Mouse (Mus musculus) heart, embryonic 12.5 days (tissue): ENCODE data around the gene Kcnab3. TPM values are rescaled to one million over a fixed set of nuclear protein-coding genes. Genes with fewer than 3 reads are reported as not detected.
A peak's percentile ranks its signal among the peaks of the same experiment; 100 is the strongest.
"Not testable (repeated sequence)": the region's sequence is repeated elsewhere in the genome, so short reads cannot be mapped to it uniquely, and the experiment has no call there.

Source experiments
- ATAC-seq: fragments of 200-750 bp; cut with Nextera tagmentation; 2 replicates; pipeline ENCODE4 v1.8.0; 2017; ENCODE audit warnings: moderate TSS enrichment, moderate library complexity; ENCODE audit not compliant: insufficient number of reproducible peaks, low FRiP score
- H3K27ac ChIP-seq: fragments of 300-500 bp; sonication (generic); 2 replicates; pipeline ENCODE4 v1.5.1; 2016; ENCODE audit warnings: mild to moderate bottlenecking, moderate library complexity; ENCODE audit not compliant: poor library complexity, severe bottlenecking
- H3K27me3 ChIP-seq: fragments of 300-500 bp; sonication (generic); replicated peaks from 2 replicates; pipeline ENCODE4 v1.6.1; 2016; ENCODE audit warnings: mild to moderate bottlenecking, moderate library complexity
- H3K36me3 ChIP-seq: fragments of 300-500 bp; sonication (generic); 2 replicates; pipeline ENCODE4 v1.6.1; 2016; ENCODE audit warnings: mild to moderate bottlenecking, moderate library complexity
- H3K4me1 ChIP-seq: fragments of 300-500 bp; sonication (generic); replicated peaks from 2 replicates; pipeline ENCODE4 v1.6.1; 2016; ENCODE audit warnings: mild to moderate bottlenecking
- H3K4me2 ChIP-seq: fragments of 300-500 bp; sonication (generic); 2 replicates; pipeline ENCODE4 v1.6.1; 2016; ENCODE audit warnings: mild to moderate bottlenecking, moderate library complexity
- H3K4me3 ChIP-seq: fragments of 300-500 bp; sonication (generic); 2 replicates; pipeline ENCODE4 v1.5.1; 2016; ENCODE audit warnings: mild to moderate bottlenecking
- H3K9ac ChIP-seq: fragments of 300-500 bp; sonication (generic); 2 replicates; pipeline ENCODE4 v1.6.1; 2016; ENCODE audit warnings: mild to moderate bottlenecking, moderate library complexity
- H3K9me3 ChIP-seq: fragments of 300-500 bp; sonication (generic); replicated peaks from 2 replicates; pipeline ENCODE4 v1.6.1; 2016; ENCODE audit warnings: mild to moderate bottlenecking, moderate library complexity
- WGBS: fragments of 180-500 bp; shearing (Covaris S2); methylation state at CpG from one replicate; pipeline ENCODE4 v1.1.7; 2016; 5-methylcytosine and 5-hydroxymethylcytosine counted together
- polyA plus RNA-seq: library from polyadenylated mRNA; unstranded; fragments of >200 nt; fragmentation: Nextera tagmentation; extraction: Ambion mirVana; gene quantifications from 2 replicates; pipeline ENCODE4 v1.2.1, GENCODE M21; 2016

The Kcnab3 gene
- polyA plus RNA-seq, 1 experiment from 2014 or later = 0.87 TPM

GRCm38 (mm10) chr11:69318000-69318399, 8.1 kb upstream of the Kcnab3 start:
- WGBS = 87% methylated on average over 3 of the region's 3 CpGs
- not testable (repeated sequence) for H3K4me3 ChIP-seq, ATAC-seq, H3K9ac ChIP-seq, H3K4me2 ChIP-seq, H3K27me3 ChIP-seq, H3K27ac ChIP-seq, H3K9me3 ChIP-seq
- Histone ChIP-seq H3K4me1 (peaks cover 14% of the 10 kb centered on the region), H3K36me3 (peaks cover 52% of the 10 kb centered on the region)

GRCm38 (mm10) chr11:69321580-69321979, 4.5 kb upstream of the Kcnab3 start:
- no peak overlapping the region for H3K9ac ChIP-seq

GRCm38 (mm10) chr11:69322010-69322409, 4.0 kb upstream of the Kcnab3 start:
- peaks cover 5% of the 10 kb centered on the region for H3K27me3 ChIP-seq
- no peak for ATAC-seq
- H3K9ac ChIP-seq = peak overlapping the region; percentile 81; the same call in 1 of the 2 replicates
- peaks cover 35% of the 10 kb centered on the region for H3K36me3 ChIP-seq
- WGBS = 83% methylated on average over 6 of the region's 6 CpGs
- no peaks in the 10 kb centered on the region for H3K9me3 ChIP-seq
- no peak overlapping the region for H3K27ac ChIP-seq
- peak overlapping the region; percentile 87 for H3K4me2 ChIP-seq
- peaks cover 40% of the 10 kb centered on the region for H3K4me1 ChIP-seq
- H3K4me3 ChIP-seq = 0 out of 2 replicates have a peak overlapping the region, but pooled peaks have one; percentile 61

More at GRCm38 (mm10) chr11:69321580-69321979, 4.5 kb upstream of the Kcnab3 start:
- H3K4me3 ChIP-seq = no peak overlapping the region
- H3K4me1 ChIP-seq = peaks cover 36% of the 10 kb centered on the region
- H3K36me3 ChIP-seq = peaks cover 35% of the 10 kb centered on the region
- no peaks in the 10 kb centered on the region for H3K9me3 ChIP-seq
- WGBS = 92% methylated on average over 6 of the region's 6 CpGs
- ATAC-seq = no peak
- H3K4me2 ChIP-seq = no peak overlapping the region
- H3K27me3 ChIP-seq = peaks cover under 1% of the 10 kb centered on the region; the same call in 1 of the 2 replicates
- H3K27ac ChIP-seq = no peak overlapping the region

- peak overlapping the region; percentile 61 for H3K4me3 ChIP-seq
- WGBS = 24% methylated on average over 18 of the region's 18 CpGs
- peaks cover 43% of the 10 kb centered on the region for H3K4me1 ChIP-seq
- H3K9me3 ChIP-seq = no peaks in the 10 kb centered on the region
- no peak for ATAC-seq
- peaks cover 29% of the 10 kb centered on the region for H3K36me3 ChIP-seq
- peaks cover 13% of the 10 kb centered on the region for H3K27me3 ChIP-seq
- peak overlapping the region; percentile 83 for H3K27ac ChIP-seq
- peak overlapping the region; percentile 87 for H3K4me2 ChIP-seq
- peak overlapping the region; percentile 81 for H3K9ac ChIP-seq
Observed at GRCm38 (mm10) chr11:69322693-69323471, 3.2 kb upstream of the Kcnab3 start.

- Histone ChIP-seq H3K4me2 (peak within 1 kb of the TSS; percentile 87), H3K27ac (peak within 1 kb of the TSS; percentile 83), H3K27me3 (peaks cover 19% of the 10 kb centered on the region), H3K4me1 (peaks cover 43% of the 10 kb centered on the region), H3K4me3 (peak within 1 kb of the TSS; percentile 61), H3K9ac (peak within 1 kb of the TSS; percentile 83), H3K9me3 (no peaks in the 10 kb centered on the region), H3K36me3 (peaks cover 21% of the 10 kb centered on the region)
- under 1% methylated on average over 30 of the region's 30 CpGs for WGBS
- peak; percentile 95 for ATAC-seq
Observed at GRCm38 (mm10) chr11:69323667-69324111, 2.4 kb upstream of the Kcnab3 start, which contains the start of the genes Cntrob and Trappc1. TSS of gene Cntrob (minus strand) at chr11:69323775. TSS of gene Trappc1 (plus strand) at chr11:69323980.

GRCm38 (mm10) chr11:69324749-69325148, 1.3 kb upstream of the Kcnab3 start:
- Histone ChIP-seq H3K9me3 (no peaks in the 10 kb centered on the region), H3K4me3 (peak overlapping the region; percentile 61), H3K36me3 (peaks cover 10% of the 10 kb centered on the region), H3K4me2 (peak overlapping the region; percentile 87), H3K4me1 (peaks cover 43% of the 10 kb centered on the region), H3K9ac (peak overlapping the region; percentile 83; the same call in 1 of the 2 replicates), H3K27ac (no peak overlapping the region), H3K27me3 (peaks cover 29% of the 10 kb centered on the region)
- WGBS = 74% methylated on average over 6 of the region's 6 CpGs
- ATAC-seq = no peak

- no peak for ATAC-seq
- Histone ChIP-seq H3K9ac (peak overlapping the region; percentile 64), H3K9me3 (no peaks in the 10 kb centered on the region), H3K4me1 (peaks cover 50% of the 10 kb centered on the region), H3K4me2 (peak overlapping the region; percentile 92), H3K27me3 (peaks cover 37% of the 10 kb centered on the region), H3K36me3 (no peaks in the 10 kb centered on the region), H3K27ac (no peak overlapping the region), H3K4me3 (peak overlapping the region; percentile 56)
- 1% methylated on average over 45 of the region's 45 CpGs for WGBS
Observed at GRCm38 (mm10) chr11:69326408-69327156, 524 bp downstream of the Kcnab3 start.

GRCm38 (mm10) chr11:69327157-69327442, 1.0 kb downstream of the Kcnab3 start:
- ATAC-seq = no peak
- H3K4me1 ChIP-seq = peaks cover 47% of the 10 kb centered on the region

GRCm38 (mm10) chr11:69327648-69328047, 1.6 kb downstream of the Kcnab3 start:
- 37% methylated on average over 6 of the region's 6 CpGs for WGBS

More at GRCm38 (mm10) chr11:69327157-69327442, 1.0 kb downstream of the Kcnab3 start:
- peak overlapping the region; percentile 92 for H3K4me2 ChIP-seq
- no peak overlapping the region for H3K9ac ChIP-seq
- no peaks in the 10 kb centered on the region for H3K9me3 ChIP-seq
- peaks cover 37% of the 10 kb centered on the region for H3K27me3 ChIP-seq
- no peak overlapping the region for H3K27ac ChIP-seq
- WGBS = 12% methylated on average over 9 of the region's 9 CpGs
- peak overlapping the region; percentile 56 for H3K4me3 ChIP-seq
- H3K36me3 ChIP-seq = no peaks in the 10 kb centered on the region

GRCm38 (mm10) chr11:69328517-69328916, 2.5 kb downstream of the Kcnab3 start:
- whole genome bisulfite sequencing = 84% methylated on average over 6 of the region's 6 CpGs
- Histone ChIP-seq H3K27ac (no peak overlapping the region), H3K4me1 (peaks cover 43% of the 10 kb centered on the region), H3K27me3 (peaks cover 37% of the 10 kb centered on the region), H3K9me3 (no peaks in the 10 kb centered on the region), H3K36me3 (no peaks in the 10 kb centered on the region), H3K9ac (no peak overlapping the region), H3K4me2 (no peak overlapping the region), H3K4me3 (no peak overlapping the region)
- ATAC-seq = no peak

More at GRCm38 (mm10) chr11:69327648-69328047, 1.6 kb downstream of the Kcnab3 start:
- Histone ChIP-seq H3K4me1 (peaks cover 46% of the 10 kb centered on the region), H3K27me3 (peaks cover 37% of the 10 kb centered on the region), H3K9me3 (no peaks in the 10 kb centered on the region), H3K4me3 (no peak overlapping the region), H3K36me3 (no peaks in the 10 kb centered on the region), H3K27ac (no peak overlapping the region), H3K9ac (no peak overlapping the region), H3K4me2 (no peak overlapping the region)
- no peak for ATAC-seq

GRCm38 (mm10) chr11:69331152-69331551, 5.1 kb downstream of the Kcnab3 start:
- ATAC-seq = no peak
- WGBS = 84% methylated on average over 6 of the region's 6 CpGs
- H3K9ac ChIP-seq = no peak overlapping the region

More at GRCm38 (mm10) chr11:69331152-69331551, 5.1 kb downstream of the Kcnab3 start:
- Histone ChIP-seq H3K27me3 (peaks cover 37% of the 10 kb centered on the region), H3K4me1 (peaks cover 25% of the 10 kb centered on the region), H3K9me3 (no peaks in the 10 kb centered on the region), H3K36me3 (no peaks in the 10 kb centered on the region), H3K27ac (no peak overlapping the region), H3K4me3 (no peak overlapping the region), H3K4me2 (peak overlapping the region; percentile 69; the same call in 1 of the 2 replicates)
